Mouse (Mus musculus) B cell, adult 2 months (primary cell): ENCODE data around the gene Col5a1.

Experiments
- DNase-seq, 2 experiments: peaks; one replicate each; pipeline ENCODE4 v3.0.0; 2022

Col5a1 gene

GRCm38 (mm10) chr2:27981066-27981465, 94.8 kb downstream of the Col5a1 start:
- DNase-seq: no peak

- DNase-seq: no peak
Measured at GRCm38 (mm10) chr2:27981621-27982535, 95.7 kb downstream of the Col5a1 start.

GRCm38 (mm10) chr2:27983093-27983492, 96.9 kb downstream of the Col5a1 start:
- no peak for DNase-seq

- no peak for DNase-seq
Measured at GRCm38 (mm10) chr2:27983884-27984283, 97.7 kb downstream of the Col5a1 start.

- DNase-seq: no peak
Measured at GRCm38 (mm10) chr2:27986751-27987150, 100.5 kb downstream of the Col5a1 start.

- DNase-seq: no peak
Measured at GRCm38 (mm10) chr2:27990430-27991211, 104.4 kb downstream of the Col5a1 start.

- DNase-seq: no peak
Measured at GRCm38 (mm10) chr2:27993416-27993815, 107.2 kb downstream of the Col5a1 start.

- DNase-seq: no peak
Measured at GRCm38 (mm10) chr2:27999996-28000583, 113.9 kb downstream of the Col5a1 start.

GRCm38 (mm10) chr2:28000660-28001059, 114.4 kb downstream of the Col5a1 start:
- no peak for DNase-seq

- DNase-seq: no peak
Measured at GRCm38 (mm10) chr2:28001206-28001605, 115.0 kb downstream of the Col5a1 start.

- DNase-seq: no peak
Measured at GRCm38 (mm10) chr2:28005187-28005586, 119.0 kb downstream of the Col5a1 start.

GRCm38 (mm10) chr2:28008261-28008660, 122.0 kb downstream of the Col5a1 start:
- DNase-seq: no peak

- DNase-seq: no peak
Measured at GRCm38 (mm10) chr2:28012367-28012766, 126.1 kb downstream of the Col5a1 start.

GRCm38 (mm10) chr2:28014778-28015177, 128.6 kb downstream of the Col5a1 start:
- DNase-seq: no peak

GRCm38 (mm10) chr2:28024416-28024815, 138.2 kb downstream of the Col5a1 start:
- DNase-seq: no peak

- DNase-seq: no peak
Measured at GRCm38 (mm10) chr2:28025776-28026175, 139.6 kb downstream of the Col5a1 start.

GRCm38 (mm10) chr2:28031860-28032259, 145.6 kb downstream of the Col5a1 start:
- no peak for DNase-seq

GRCm38 (mm10) chr2:28032469-28032868, 146.2 kb downstream of the Col5a1 start:
- DNase-seq: no peak

GRCm38 (mm10) chr2:28034011-28034710, 147.9 kb downstream of the Col5a1 start:
- no peak for DNase-seq

GRCm38 (mm10) chr2:28036788-28037187, 150.6 kb downstream of the Col5a1 start:
- DNase-seq: no peak

GRCm38 (mm10) chr2:28037505-28038390, 151.5 kb downstream of the Col5a1 start:
- no peak for DNase-seq
